Mouse (Mus musculus): ENCODE results near the gene Sele. TPM values are rescaled to one million over a fixed set of nuclear protein-coding genes. Genes with fewer than 3 reads are reported as not detected.

Gene Sele
- polyA plus RNA-seq, 1 experiment from 2014 or later, result not detected

DNA sequence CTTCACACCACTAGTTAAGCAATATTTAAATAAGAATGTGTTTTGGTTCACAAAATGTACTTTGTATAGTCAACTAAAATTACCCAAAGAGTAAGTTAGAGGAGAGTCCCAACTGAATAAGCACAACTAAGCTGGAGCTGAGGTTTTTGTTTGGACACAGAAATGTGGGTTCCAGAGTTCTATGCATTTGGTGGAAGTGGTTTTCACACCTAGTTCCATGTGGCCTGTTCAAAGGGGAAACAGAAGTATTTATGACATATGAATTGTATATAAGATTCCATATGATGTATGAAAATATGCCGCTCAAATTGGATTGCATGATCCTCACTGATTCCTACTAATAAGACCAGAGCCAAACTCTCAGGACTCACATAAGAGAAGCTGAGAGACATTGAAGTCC lies 27.4 kb downstream of the Sele start:
- Histone ChIP-seq H3K4me3 (no peak overlapping the region), H3K27me3 (ENCODE audit: insufficient read depth, poor library complexity, severe bottlenecking) (no peaks in the 10 kb centered on the region), H3K4me1 (no peaks in the 10 kb centered on the region), H3K27ac (no peak overlapping the region), H3K36me3 (no peaks in the 10 kb centered on the region), H3K9me3 (no peaks in the 10 kb centered on the region)
- DNase-seq (ENCODE audit: low spot score), result no peak
- 97% methylated on average over 1 of the region's 1 CpGs for WGBS

DNA sequence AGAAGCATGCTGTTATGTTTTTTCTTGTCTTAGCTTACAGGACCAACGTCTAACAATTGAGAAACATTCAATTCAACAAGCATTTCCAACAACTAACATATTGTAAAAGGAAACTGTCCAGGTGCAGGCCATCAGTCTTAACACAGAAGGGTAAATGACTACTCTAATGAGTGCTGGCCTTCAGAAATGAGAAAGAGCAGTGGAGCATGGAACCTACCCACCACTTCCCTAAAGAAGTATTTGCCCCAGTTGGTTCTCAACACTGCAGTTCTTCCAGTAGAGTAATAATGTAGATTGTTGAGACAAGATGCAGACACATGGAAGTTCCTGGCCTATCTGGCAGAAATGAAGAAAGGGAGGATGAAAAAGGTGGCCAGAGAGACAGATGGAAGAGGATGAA lies 28.4 kb downstream of the Sele start:
- H3K4me1 ChIP-seq, result no peaks in the 10 kb centered on the region
- no peak for DNase-seq (ENCODE audit: low spot score)
- no peaks in the 10 kb centered on the region for H3K36me3 ChIP-seq
- H3K27ac ChIP-seq, result no peak overlapping the region
- WGBS, result 66% methylated on average over 1 of the region's 1 CpGs
- no peaks in the 10 kb centered on the region for H3K9me3 ChIP-seq
- H3K27me3 ChIP-seq (ENCODE audit: insufficient read depth, poor library complexity, severe bottlenecking), result no peaks in the 10 kb centered on the region
- H3K4me3 ChIP-seq, result no peak overlapping the region

- WGBS, result 75% methylated on average over 3 of the region's 3 CpGs
- Histone ChIP-seq H3K9me3 (no peaks in the 10 kb centered on the region), H3K27ac (no peak overlapping the region), H3K36me3 (no peaks in the 10 kb centered on the region), H3K4me1 (no peaks in the 10 kb centered on the region), H3K4me3 (no peak overlapping the region), H3K27me3 (ENCODE audit: insufficient read depth, poor library complexity, severe bottlenecking) (no peaks in the 10 kb centered on the region)
- DNase-seq (ENCODE audit: low spot score), result no peak
Observed at GRCm38 (mm10) chr1:164077031-164077430, 29.0 kb downstream of the Sele start.

DNA sequence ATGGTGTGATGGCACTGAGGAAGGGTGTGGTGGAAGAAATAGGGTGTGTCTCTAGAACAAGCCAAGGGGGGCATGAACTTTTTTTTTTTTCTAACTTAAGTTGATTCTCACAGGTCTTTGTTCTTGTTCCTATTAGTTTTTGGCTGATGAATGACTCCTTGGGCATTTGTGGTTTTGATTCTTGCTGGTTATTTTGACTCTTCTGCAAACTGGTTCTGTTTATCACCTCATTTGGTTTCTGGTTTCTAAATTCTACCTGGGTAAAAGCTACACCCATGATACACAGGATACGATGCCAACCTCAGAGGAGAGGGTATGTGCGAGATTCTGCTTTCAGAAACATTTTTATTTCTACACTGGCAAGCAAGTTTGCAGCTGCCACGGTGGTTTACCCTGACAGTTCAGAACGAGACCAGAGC lies 30.3 kb downstream of the Sele start:
- Histone ChIP-seq H3K27me3 (ENCODE audit: insufficient read depth, poor library complexity, severe bottlenecking) (no peaks in the 10 kb centered on the region), H3K4me1 (no peaks in the 10 kb centered on the region), H3K9me3 (no peaks in the 10 kb centered on the region), H3K27ac (no peak overlapping the region), H3K36me3 (no peaks in the 10 kb centered on the region), H3K4me3 (no peak overlapping the region)
- DNase-seq (ENCODE audit: low spot score), result no peak
- WGBS, result 81% methylated on average over 4 of the region's 4 CpGs

- no peak for DNase-seq (ENCODE audit: low spot score)
- H3K36me3 ChIP-seq, result no peaks in the 10 kb centered on the region
- no peaks in the 10 kb centered on the region for H3K4me1 ChIP-seq
- 82% methylated on average over 11 of the region's 11 CpGs for WGBS
- no peaks in the 10 kb centered on the region for H3K9me3 ChIP-seq
- H3K4me3 ChIP-seq, result no peak overlapping the region
- H3K27ac ChIP-seq, result no peak overlapping the region
- no peaks in the 10 kb centered on the region for H3K27me3 ChIP-seq (ENCODE audit: insufficient read depth, poor library complexity, severe bottlenecking)
Observed at GRCm38 (mm10) chr1:164079091-164079490, 31.1 kb downstream of the Sele start.

DNA sequence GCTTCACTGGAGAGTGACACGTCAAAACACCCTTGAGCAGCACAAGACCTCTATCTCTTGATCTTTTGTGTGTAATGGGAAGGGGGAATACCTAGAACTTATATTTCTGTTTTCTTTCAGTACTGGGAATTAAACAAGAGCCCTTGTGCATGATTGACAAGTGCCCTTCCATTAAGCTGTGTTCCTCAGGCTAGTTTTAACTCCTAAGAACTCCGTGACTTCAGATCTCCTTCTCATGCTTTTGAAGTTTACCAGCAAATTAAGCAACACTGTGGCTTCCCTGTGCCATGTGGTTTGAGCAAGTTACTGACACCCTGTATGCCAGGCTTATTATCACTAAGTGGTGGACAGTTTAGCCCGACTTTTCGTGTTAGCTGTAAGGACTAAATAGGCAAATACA lies 35.0 kb downstream of the Sele start:
- Histone ChIP-seq H3K27ac (no peak overlapping the region), H3K4me1 (no peaks in the 10 kb centered on the region), H3K9me3 (no peaks in the 10 kb centered on the region), H3K36me3 (no peaks in the 10 kb centered on the region), H3K27me3 (ENCODE audit: insufficient read depth, poor library complexity, severe bottlenecking) (no peaks in the 10 kb centered on the region), H3K4me3 (no peak overlapping the region)
- no peak for DNase-seq (ENCODE audit: low spot score)
- WGBS, result 75% methylated on average over 4 of the region's 4 CpGs

DNA sequence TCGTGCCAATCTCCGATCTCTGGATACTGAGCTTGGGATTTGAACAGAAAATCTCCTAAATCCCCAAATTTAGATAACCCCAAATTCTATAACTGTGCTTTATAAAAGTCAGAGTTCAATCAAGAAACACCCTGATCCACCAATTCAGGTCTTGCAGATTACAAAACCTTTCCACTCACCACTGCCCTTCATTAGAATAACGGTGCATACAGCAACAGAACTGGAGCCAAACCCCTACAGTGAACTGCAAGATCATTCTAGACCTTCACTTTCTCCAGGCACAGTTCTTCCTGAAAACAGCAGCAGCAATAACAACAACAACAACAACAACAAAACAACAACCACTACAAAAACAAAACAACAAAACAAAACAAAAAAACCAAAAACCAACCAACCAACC lies 38.8 kb downstream of the Sele start:
- Histone ChIP-seq H3K4me3 (no peak overlapping the region), H3K27ac (no peak overlapping the region), H3K4me1 (no peaks in the 10 kb centered on the region), H3K27me3 (ENCODE audit: insufficient read depth, poor library complexity, severe bottlenecking) (no peaks in the 10 kb centered on the region), H3K9me3 (no peaks in the 10 kb centered on the region), H3K36me3 (no peaks in the 10 kb centered on the region)
- DNase-seq (ENCODE audit: low spot score), result no peak
- WGBS, result 78% methylated on average over 3 of the region's 3 CpGs

DNA sequence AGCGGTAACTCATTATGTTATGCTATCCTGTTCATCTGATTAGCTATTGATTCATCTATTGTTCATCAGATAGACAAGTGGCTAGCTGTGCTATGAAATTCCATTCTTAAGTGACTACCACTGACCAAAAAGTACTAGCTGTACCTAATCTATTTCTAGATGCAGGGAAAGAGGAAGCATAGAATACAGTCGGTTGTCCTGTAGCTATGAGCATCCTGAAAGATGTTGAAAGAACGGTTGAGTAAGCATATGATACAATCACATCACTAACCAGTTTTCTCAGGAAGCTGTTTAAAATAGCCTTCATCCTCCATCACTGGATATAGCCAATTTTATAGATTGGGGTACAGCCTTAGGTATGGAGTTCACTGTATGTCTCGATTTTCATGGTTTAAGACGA lies 39.8 kb downstream of the Sele start:
- Histone ChIP-seq H3K36me3 (no peaks in the 10 kb centered on the region), H3K27me3 (ENCODE audit: insufficient read depth, poor library complexity, severe bottlenecking) (no peaks in the 10 kb centered on the region), H3K4me1 (no peaks in the 10 kb centered on the region), H3K27ac (no peak overlapping the region), H3K4me3 (no peak overlapping the region), H3K9me3 (no peaks in the 10 kb centered on the region)
- no peak for DNase-seq (ENCODE audit: low spot score)
- 84% methylated on average over 5 of the region's 5 CpGs for WGBS

- H3K27me3 ChIP-seq (ENCODE audit: insufficient read depth, poor library complexity, severe bottlenecking), result no peaks in the 10 kb centered on the region
- H3K4me3 ChIP-seq, result no peak overlapping the region
- H3K36me3 ChIP-seq, result no peaks in the 10 kb centered on the region
- H3K9me3 ChIP-seq, result no peaks in the 10 kb centered on the region
- H3K27ac ChIP-seq, result no peak overlapping the region
- DNase-seq (ENCODE audit: low spot score), result no peak
- no peaks in the 10 kb centered on the region for H3K4me1 ChIP-seq
- 44% methylated on average over 6 of the region's 6 CpGs for WGBS
Observed at GRCm38 (mm10) chr1:164096780-164097179, 48.7 kb downstream of the Sele start.

- Histone ChIP-seq H3K36me3 (no peaks in the 10 kb centered on the region), H3K27ac (no peak overlapping the region), H3K27me3 (ENCODE audit: insufficient read depth, poor library complexity, severe bottlenecking) (no peaks in the 10 kb centered on the region), H3K4me3 (no peak overlapping the region), H3K9me3 (no peaks in the 10 kb centered on the region), H3K4me1 (no peaks in the 10 kb centered on the region)
- 77% methylated on average over 2 of the region's 2 CpGs for WGBS
- no peak for DNase-seq (ENCODE audit: low spot score)
Observed at GRCm38 (mm10) chr1:164097911-164098310, 49.9 kb downstream of the Sele start.

GRCm38 (mm10) chr1:164098372-164098771 lies 50.3 kb downstream of the Sele start:
- H3K4me1 ChIP-seq, result no peaks in the 10 kb centered on the region
- DNase-seq (ENCODE audit: low spot score), result no peak
- WGBS, result 74% methylated on average over 2 of the region's 2 CpGs

More at GRCm38 (mm10) chr1:164098372-164098771, 50.3 kb downstream of the Sele start:
- no peaks in the 10 kb centered on the region for H3K36me3 ChIP-seq
- no peak overlapping the region for H3K4me3 ChIP-seq
- H3K27ac ChIP-seq, result no peak overlapping the region
- no peaks in the 10 kb centered on the region for H3K9me3 ChIP-seq
- H3K27me3 ChIP-seq (ENCODE audit: insufficient read depth, poor library complexity, severe bottlenecking), result no peaks in the 10 kb centered on the region

Other genes starting within 250 kb of the Sele start
- 11.4 and 16.4 TPM in 2 replicates for gene Scyl3, start 119.1 kb upstream of the Sele start, polyA plus RNA-seq (2016; fragmentation: Nextera tagmentation; extraction: Ambion mirVana)
- gene BC055324, start 53.4 kb upstream of the Sele start, polyA plus RNA-seq (2016; fragmentation: Nextera tagmentation; extraction: Ambion mirVana), result 24.8 and 28.2 TPM in 2 replicates
- 8.3 and 8.9 TPM in 2 replicates for gene Mettl18, start 53.3 kb upstream of the Sele start, polyA plus RNA-seq (2016; fragmentation: Nextera tagmentation; extraction: Ambion mirVana)
- gene Sell, start 13.7 kb downstream of the Sele start, polyA plus RNA-seq (2016; fragmentation: Nextera tagmentation; extraction: Ambion mirVana), result not detected in 2 replicates
- 0.06 and 0.13 TPM in 2 replicates for gene Selp, start 67.0 kb downstream of the Sele start, polyA plus RNA-seq (2016; fragmentation: Nextera tagmentation; extraction: Ambion mirVana)
- gene F5, start 103.6 kb downstream of the Sele start, polyA plus RNA-seq (2016; fragmentation: Nextera tagmentation; extraction: Ambion mirVana), result 0.54 and 0.95 TPM in 2 replicates
- 10.2 and 11.2 TPM in 2 replicates for gene Slc19a2, start 200.8 kb downstream of the Sele start, polyA plus RNA-seq (2016; fragmentation: Nextera tagmentation; extraction: Ambion mirVana)
- gene Ccdc181, start 227.4 kb downstream of the Sele start, polyA plus RNA-seq (2016; fragmentation: Nextera tagmentation; extraction: Ambion mirVana), result 7.6 and 9.3 TPM in 2 replicates

Data from heart, embryonic 10.5 days (tissue).